Mouse (Mus musculus): ENCODE data around the gene Wdr47. TPM values are rescaled to one million over a fixed set of nuclear protein-coding genes. Genes with fewer than 3 reads are reported as not detected.
"Not testable (repeated sequence)": the region's sequence is repeated elsewhere in the genome, so short reads cannot be mapped to it uniquely, and the experiment has no call there.

Gene Wdr47
- total and polyA plus RNA-seq, 2 experiments from 2014 or later = 5.2 to 8.5 TPM

DNA sequence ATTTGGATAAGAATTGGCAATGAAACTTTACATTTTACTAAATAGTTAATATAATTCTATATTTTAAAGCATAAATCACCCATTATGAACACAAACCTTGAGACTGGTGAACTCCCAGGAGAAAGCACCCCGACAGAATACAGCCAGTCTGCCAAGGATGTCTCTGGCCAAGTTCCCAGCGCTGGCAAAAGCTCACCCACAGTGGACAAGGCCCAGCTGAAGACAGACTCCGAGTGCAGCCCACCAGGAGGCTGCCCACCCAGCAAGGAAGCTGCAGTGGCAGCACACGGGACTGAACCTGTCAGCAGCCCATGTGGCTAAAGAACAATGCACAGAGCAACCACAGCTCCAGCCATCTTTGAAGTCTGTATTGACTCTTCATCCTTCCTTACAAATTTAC is 85.5 kb downstream of the Wdr47 start:
- no peak overlapping the region for H3K4me3 ChIP-seq (ENCODE audit: low read depth, low read length)
- no peaks in the 10 kb centered on the region for H3K4me1 ChIP-seq (ENCODE audit: control insufficient read depth, insufficient read depth)
- H3K9me3 ChIP-seq (replicated peaks; ENCODE audit: control insufficient read depth, low read length) = no peaks in the 10 kb centered on the region
- TF ChIP-seq EP300 (IDR thresholded peaks at IDR 0.05; ENCODE audit: low read depth) (no peak), CTCF (IDR thresholded peaks at IDR 0.05; ENCODE audit: low read depth) (no peak)
- H3K27me3 ChIP-seq (ENCODE audit: control insufficient read depth, insufficient read depth, low read length) = no peaks in the 10 kb centered on the region
- H3K27ac ChIP-seq (ENCODE audit: low read depth) = no peak overlapping the region
- 74% methylated on average over 4 of the region's 4 CpGs for whole genome bisulfite sequencing
- H3K9ac ChIP-seq (replicated peaks; ENCODE audit: low read depth, low read length) = no peak overlapping the region
- no peak overlapping the region for H3K4me2 ChIP-seq (ENCODE audit: low read depth, low read length)
- H3K36me3 ChIP-seq (replicated peaks; ENCODE audit: control insufficient read depth, insufficient read depth, low read length) = peaks cover 87% of the 10 kb centered on the region
- DNase-seq (ENCODE audit: low spot score) (no peak), ATAC-seq (ENCODE audit: insufficient read depth, low read depth) (no peak)

DNA sequence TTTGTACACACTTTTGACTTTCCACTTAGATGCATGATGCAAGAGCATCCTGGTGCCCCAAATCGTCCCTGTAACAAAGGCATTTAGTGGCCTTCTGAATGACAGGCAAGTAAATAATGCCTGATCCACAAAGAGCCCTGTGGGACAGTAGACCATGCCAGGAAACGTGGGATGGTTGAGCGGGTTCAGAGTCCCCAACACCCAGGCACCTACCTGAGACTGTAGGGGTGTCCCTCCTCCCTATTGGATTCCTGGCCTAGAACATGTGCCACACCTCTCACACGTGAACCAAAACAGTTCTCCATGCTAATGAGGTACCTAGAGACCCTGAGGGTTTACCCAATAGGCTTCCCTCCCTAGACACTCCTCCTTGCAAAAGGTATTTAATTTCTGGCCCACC is 89.9 kb downstream of the Wdr47 start:
- WGBS = 86% methylated on average over 4 of the region's 4 CpGs
- Histone ChIP-seq H3K36me3 (replicated peaks; ENCODE audit: control insufficient read depth, insufficient read depth, low read length) (peaks cover 83% of the 10 kb centered on the region), H3K4me3 (ENCODE audit: low read depth, low read length) (no peak overlapping the region), H3K9ac (replicated peaks; ENCODE audit: low read depth, low read length) (no peak overlapping the region), H3K27me3 (ENCODE audit: control insufficient read depth, insufficient read depth, low read length) (no peaks in the 10 kb centered on the region), H3K27ac (ENCODE audit: low read depth) (no peak overlapping the region), H3K4me1 (ENCODE audit: control insufficient read depth, insufficient read depth) (no peaks in the 10 kb centered on the region), H3K4me2 (ENCODE audit: low read depth, low read length) (no peak overlapping the region), H3K9me3 (replicated peaks; ENCODE audit: control insufficient read depth, low read length) (no peaks in the 10 kb centered on the region)
- ATAC-seq (ENCODE audit: insufficient read depth, low read depth) = no peak
- TF ChIP-seq CTCF (IDR thresholded peaks at IDR 0.05; ENCODE audit: low read depth) (no peak), EP300 (IDR thresholded peaks at IDR 0.05; ENCODE audit: low read depth) (no peak)
- DNase-seq (ENCODE audit: low spot score) = no peak

GRCm38 (mm10) chr3:108683597-108683996 is 92.5 kb downstream of the Wdr47 start:
- DNase-seq (ENCODE audit: low spot score); H3K4me3 ChIP-seq (ENCODE audit: low read depth, low read length); H3K27me3 ChIP-seq (ENCODE audit: control insufficient read depth, insufficient read depth, low read length); H3K27ac ChIP-seq (ENCODE audit: low read depth); H3K9me3 ChIP-seq (replicated peaks; ENCODE audit: control insufficient read depth, low read length); H3K4me2 ChIP-seq (ENCODE audit: low read depth, low read length); H3K4me1 ChIP-seq (ENCODE audit: control insufficient read depth, insufficient read depth); ATAC-seq (ENCODE audit: insufficient read depth, low read depth); H3K9ac ChIP-seq (replicated peaks; ENCODE audit: low read depth, low read length): not testable (repeated sequence)
- peaks cover 62% of the 10 kb centered on the region for H3K36me3 ChIP-seq (replicated peaks; ENCODE audit: control insufficient read depth, insufficient read depth, low read length)
- 91% methylated on average over 5 of the region's 5 CpGs for WGBS

GRCm38 (mm10) chr3:108685701-108686100 is 94.6 kb downstream of the Wdr47 start:
- Histone ChIP-seq H3K4me1 (ENCODE audit: control insufficient read depth, insufficient read depth) (no peaks in the 10 kb centered on the region), H3K9me3 (replicated peaks; ENCODE audit: control insufficient read depth, low read length) (no peaks in the 10 kb centered on the region), H3K27ac (ENCODE audit: low read depth) (no peak overlapping the region), H3K36me3 (replicated peaks; ENCODE audit: control insufficient read depth, insufficient read depth, low read length) (peaks cover 56% of the 10 kb centered on the region), H3K4me2 (ENCODE audit: low read depth, low read length) (no peak overlapping the region), H3K4me3 (ENCODE audit: low read depth, low read length) (no peak overlapping the region), H3K27me3 (ENCODE audit: control insufficient read depth, insufficient read depth, low read length) (no peaks in the 10 kb centered on the region), H3K9ac (replicated peaks; ENCODE audit: low read depth, low read length) (no peak overlapping the region)
- TF ChIP-seq EP300 (IDR thresholded peaks at IDR 0.05; ENCODE audit: low read depth) (no peak), CTCF (IDR thresholded peaks at IDR 0.05; ENCODE audit: low read depth) (no peak)
- WGBS = 95% methylated on average over 7 of the region's 7 CpGs
- DNase-seq (ENCODE audit: low spot score) (no peak), ATAC-seq (ENCODE audit: insufficient read depth, low read depth) (no peak)

GRCm38 (mm10) chr3:108689015-108689441 is 97.9 kb downstream of the Wdr47 start:
- no peak overlapping the region for H3K4me3 ChIP-seq (ENCODE audit: low read depth, low read length)
- no peak for DNase-seq (ENCODE audit: low spot score)
- H3K36me3 ChIP-seq (replicated peaks; ENCODE audit: control insufficient read depth, insufficient read depth, low read length) = peaks cover 31% of the 10 kb centered on the region; the same call in 1 of the 2 replicates
- no peak overlapping the region for H3K9ac ChIP-seq (replicated peaks; ENCODE audit: low read depth, low read length)
- H3K9me3 ChIP-seq (replicated peaks; ENCODE audit: control insufficient read depth, low read length) = no peaks in the 10 kb centered on the region
- TF ChIP-seq CTCF (IDR thresholded peaks at IDR 0.05; ENCODE audit: low read depth) (no peak), EP300 (IDR thresholded peaks at IDR 0.05; ENCODE audit: low read depth) (no peak)
- no peaks in the 10 kb centered on the region for H3K4me1 ChIP-seq (ENCODE audit: control insufficient read depth, insufficient read depth)
- 86% methylated on average over 6 of the region's 6 CpGs for WGBS
- no peak for ATAC-seq (ENCODE audit: insufficient read depth, low read depth)
- H3K4me2 ChIP-seq (ENCODE audit: low read depth, low read length) = no peak overlapping the region
- H3K27me3 ChIP-seq (ENCODE audit: control insufficient read depth, insufficient read depth, low read length) = no peaks in the 10 kb centered on the region
- H3K27ac ChIP-seq (ENCODE audit: low read depth) = no peak overlapping the region

DNA sequence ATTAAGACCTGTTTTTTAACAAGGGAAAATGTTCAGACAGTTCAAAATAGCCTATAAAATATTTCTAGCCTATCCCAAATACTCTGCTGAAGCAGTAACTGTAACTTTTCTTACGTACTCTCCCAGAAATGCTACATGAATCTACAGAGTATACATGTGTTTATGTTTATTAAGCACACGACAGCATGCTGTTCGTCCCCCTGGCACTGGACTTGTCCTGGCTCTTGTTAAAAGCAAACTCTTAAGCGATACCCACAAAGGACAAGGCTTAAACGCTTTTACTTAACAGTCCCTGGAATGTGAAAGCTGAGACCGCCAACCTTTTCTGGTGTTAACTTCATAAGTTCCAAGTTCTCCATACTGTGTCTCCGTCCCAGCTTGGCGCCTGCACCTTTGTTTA is 98.4 kb downstream of the Wdr47 start:
- Histone ChIP-seq H3K4me2 (ENCODE audit: low read depth, low read length) (no peak overlapping the region), H3K9me3 (replicated peaks; ENCODE audit: control insufficient read depth, low read length) (no peaks in the 10 kb centered on the region), H3K27me3 (ENCODE audit: control insufficient read depth, insufficient read depth, low read length) (no peaks in the 10 kb centered on the region), H3K36me3 (replicated peaks; ENCODE audit: control insufficient read depth, insufficient read depth, low read length) (peaks cover 34% of the 10 kb centered on the region; the same call in 1 of the 2 replicates), H3K4me1 (ENCODE audit: control insufficient read depth, insufficient read depth) (no peaks in the 10 kb centered on the region), H3K4me3 (ENCODE audit: low read depth, low read length) (no peak overlapping the region), H3K9ac (replicated peaks; ENCODE audit: low read depth, low read length) (no peak overlapping the region), H3K27ac (ENCODE audit: low read depth) (no peak overlapping the region)
- TF ChIP-seq CTCF (IDR thresholded peaks at IDR 0.05; ENCODE audit: low read depth) (no peak), EP300 (IDR thresholded peaks at IDR 0.05; ENCODE audit: low read depth) (no peak)
- no peak for DNase-seq (ENCODE audit: low spot score)
- no peak for ATAC-seq (ENCODE audit: insufficient read depth, low read depth)
- 87% methylated on average over 8 of the region's 8 CpGs for WGBS

Measured in heart, postnatal 0 days (tissue).